Mouse (Mus musculus) cerebral cortex, adult 2 months (tissue): ENCODE data around the gene Ldb2.

Experiments used
- WGBS: fragments of 180-500 bp; shearing (Covaris S2); methylation state at CpG from one replicate; pipeline ENCODE4 v1.1.7; 2018; 5-methylcytosine and 5-hydroxymethylcytosine counted together

Ldb2 gene

DNA sequence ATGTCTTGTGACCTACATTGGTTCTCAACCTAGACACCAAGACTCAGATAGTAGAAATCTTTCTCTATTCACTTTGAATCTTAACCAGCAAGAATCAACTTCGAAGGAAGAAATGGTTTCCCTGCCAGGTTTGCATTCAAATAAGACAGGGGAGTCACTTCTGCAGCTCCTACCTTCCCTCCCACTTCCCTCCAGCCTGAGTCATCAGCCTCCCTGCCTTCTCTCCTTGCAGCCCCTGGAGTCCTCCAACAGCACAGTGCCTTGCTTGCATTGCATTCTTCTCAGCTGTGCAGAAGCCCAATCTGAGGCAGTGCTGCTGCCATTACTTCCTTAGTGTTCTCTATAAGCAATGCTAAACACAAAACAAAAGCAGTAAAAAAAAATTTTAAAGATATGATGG lies 79.6 kb downstream of the Ldb2 start:
- WGBS = 43% methylated on average over 1 of the region's 1 CpGs

DNA sequence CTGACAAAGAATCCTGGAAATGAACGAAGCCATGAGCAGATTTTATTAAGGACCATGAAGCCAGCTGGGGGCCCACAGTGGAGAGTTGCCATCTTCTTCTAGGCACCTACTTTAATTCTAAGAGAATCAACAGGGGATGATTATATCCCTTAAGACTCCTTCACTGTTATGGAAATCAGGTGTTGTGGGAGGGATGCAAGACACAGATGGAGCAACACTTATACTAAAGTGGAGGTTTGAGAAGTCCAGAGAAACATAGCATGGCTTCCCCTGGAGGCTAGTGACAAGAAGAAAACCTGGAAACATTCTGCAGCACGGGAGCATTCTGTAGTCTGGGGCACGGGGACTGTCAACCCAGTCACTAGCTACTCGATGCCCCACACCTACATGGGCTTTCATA lies 85.0 kb downstream of the Ldb2 start:
- WGBS = 56% methylated on average over 4 of the region's 4 CpGs

GRCm38 (mm10) chr5:44713181-44713789 lies 86.2 kb downstream of the Ldb2 start:
- 45% methylated on average over 5 of the region's 5 CpGs for WGBS

GRCm38 (mm10) chr5:44711211-44711610 lies 88.3 kb downstream of the Ldb2 start:
- 36% methylated on average over 5 of the region's 5 CpGs for WGBS

DNA sequence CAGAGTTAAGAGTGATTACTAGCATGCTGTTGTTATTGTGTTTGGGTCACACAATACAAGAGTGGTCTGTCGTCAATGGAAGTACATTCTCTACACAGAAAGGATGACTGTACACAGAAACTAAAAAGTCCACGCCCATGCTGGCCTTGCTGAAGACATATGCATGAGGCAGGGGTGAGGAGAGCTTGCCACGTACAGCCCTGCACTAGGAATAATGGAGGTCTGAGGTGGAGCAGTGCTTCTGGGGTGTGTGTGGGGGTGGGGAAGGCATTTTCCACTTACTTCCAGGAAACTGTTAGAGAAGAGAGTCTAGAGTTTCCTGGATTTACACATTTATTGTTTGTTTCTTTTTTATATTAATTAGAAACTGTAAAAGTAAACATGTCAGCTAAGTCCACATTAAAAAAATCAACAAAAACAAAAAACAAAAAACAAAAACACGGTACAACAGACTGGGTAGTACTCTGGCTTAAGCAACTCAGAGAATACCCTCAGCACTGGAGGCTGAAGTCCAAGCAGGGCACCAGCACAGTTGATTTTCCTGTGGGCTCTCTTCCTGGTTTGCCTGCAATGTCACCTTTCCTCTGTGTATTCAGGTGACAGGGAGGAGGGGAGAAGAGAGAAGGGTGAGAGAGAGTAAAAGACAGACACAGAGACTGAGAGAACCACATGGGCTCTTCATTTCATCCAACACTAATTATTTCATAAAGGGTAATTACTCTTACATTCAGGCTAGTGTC lies 89.2 kb downstream of the Ldb2 start:
- WGBS = 76% methylated on average over 4 of the region's 4 CpGs

- WGBS = 98% methylated on average over 2 of the region's 2 CpGs
Observed at GRCm38 (mm10) chr5:44709276-44709675, 90.2 kb downstream of the Ldb2 start.

DNA sequence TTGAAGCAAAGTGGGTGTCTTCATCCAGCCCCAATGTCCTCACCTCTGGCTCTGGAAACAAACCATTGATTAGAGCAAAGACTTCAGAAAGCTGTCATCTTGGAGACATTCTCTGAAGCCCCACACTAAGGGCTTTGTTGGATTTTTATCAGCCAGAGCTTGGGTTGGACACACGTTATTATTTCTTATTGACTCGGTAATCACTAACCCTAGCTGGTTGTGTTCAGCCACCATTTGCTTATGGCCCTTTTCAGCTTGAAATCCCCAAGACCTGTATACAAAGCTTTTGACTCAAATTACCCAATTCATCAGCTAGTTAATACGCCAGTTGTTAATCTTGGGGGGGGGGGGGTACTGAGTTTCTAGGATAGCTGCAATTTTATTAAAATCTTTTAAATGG lies 91.5 kb downstream of the Ldb2 start:
- 91% methylated on average over 3 of the region's 3 CpGs for WGBS

- 37% methylated on average over 6 of the region's 6 CpGs for WGBS
Observed at GRCm38 (mm10) chr5:44706997-44707698, 92.3 kb downstream of the Ldb2 start.

GRCm38 (mm10) chr5:44697993-44698392 lies 101.5 kb downstream of the Ldb2 start:
- 60% methylated on average over 3 of the region's 3 CpGs for WGBS

GRCm38 (mm10) chr5:44696548-44696947 lies 102.9 kb downstream of the Ldb2 start:
- 63% methylated on average over 7 of the region's 7 CpGs for WGBS

GRCm38 (mm10) chr5:44693674-44694073 lies 105.8 kb downstream of the Ldb2 start:
- WGBS = 42% methylated on average over 5 of the region's 5 CpGs

DNA sequence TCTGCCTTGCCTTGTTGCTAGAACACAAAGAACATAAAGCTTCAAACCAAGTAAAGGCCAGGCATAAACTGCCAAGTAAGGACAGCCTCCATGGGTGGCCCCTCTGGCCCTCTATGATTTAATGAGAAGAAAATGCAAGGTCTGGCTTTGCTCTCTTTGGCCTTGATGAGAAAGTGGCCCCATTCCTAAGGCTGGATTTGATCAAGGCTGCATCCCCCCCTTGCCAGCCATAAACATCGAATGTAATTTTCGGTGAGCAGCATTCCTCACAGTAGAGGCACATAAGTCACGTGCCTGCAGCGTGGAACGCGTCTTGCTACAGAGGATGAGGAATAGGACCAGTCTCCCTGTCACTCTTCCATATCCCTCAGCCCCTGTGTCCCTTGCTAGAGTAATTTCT lies 113.1 kb downstream of the Ldb2 start:
- 85% methylated on average over 6 of the region's 6 CpGs for WGBS

DNA sequence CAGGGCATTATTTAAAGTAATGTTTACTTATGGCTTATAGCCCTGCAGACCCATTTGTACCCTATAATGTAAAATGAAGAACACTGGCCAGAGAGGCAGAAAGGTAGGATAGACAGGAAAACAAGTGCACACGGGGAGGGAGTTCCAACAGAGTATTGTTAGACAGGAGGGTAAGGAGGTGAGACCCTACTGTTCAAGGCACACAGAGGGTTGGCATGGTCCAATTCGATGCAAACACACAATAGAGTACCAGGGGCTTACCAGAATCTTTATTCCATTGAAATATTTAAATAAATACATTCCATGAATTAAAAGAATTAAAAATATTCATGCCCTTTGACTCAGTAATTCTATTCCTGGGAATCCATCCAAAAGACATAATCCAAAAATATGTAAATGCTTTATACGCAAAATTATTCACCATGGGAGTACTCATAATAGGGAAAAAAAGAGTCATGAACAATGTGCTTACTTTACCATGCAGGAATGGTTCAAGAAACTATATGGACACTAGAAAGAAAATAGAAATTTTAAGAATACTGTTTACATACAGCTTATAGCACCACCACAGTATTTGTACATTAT lies 118.3 kb downstream of the Ldb2 start:
- WGBS = 75% methylated on average over 3 of the region's 3 CpGs

DNA sequence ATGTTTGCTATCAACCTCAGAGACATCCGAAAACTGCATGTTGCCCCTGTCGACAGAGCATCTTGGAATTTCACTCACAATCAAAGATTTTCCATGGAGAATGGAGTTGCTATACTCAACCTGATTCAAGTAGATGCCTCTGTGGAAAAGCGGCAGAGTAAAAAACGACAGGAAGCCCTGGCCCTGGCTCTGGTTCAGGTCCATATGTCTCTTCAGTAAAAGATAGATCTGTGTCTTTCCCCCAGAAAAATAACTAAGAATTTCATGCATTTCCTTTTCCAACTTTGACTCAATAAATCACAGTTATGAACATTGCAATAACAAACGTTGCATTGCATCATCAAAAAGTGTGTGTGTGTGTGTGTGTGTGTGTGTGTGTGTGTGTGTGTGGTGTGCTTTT lies 121.7 kb downstream of the Ldb2 start:
- WGBS = 52% methylated on average over 5 of the region's 5 CpGs

- 67% methylated on average over 5 of the region's 5 CpGs for WGBS
Observed at GRCm38 (mm10) chr5:44676145-44676754, 123.2 kb downstream of the Ldb2 start.

DNA sequence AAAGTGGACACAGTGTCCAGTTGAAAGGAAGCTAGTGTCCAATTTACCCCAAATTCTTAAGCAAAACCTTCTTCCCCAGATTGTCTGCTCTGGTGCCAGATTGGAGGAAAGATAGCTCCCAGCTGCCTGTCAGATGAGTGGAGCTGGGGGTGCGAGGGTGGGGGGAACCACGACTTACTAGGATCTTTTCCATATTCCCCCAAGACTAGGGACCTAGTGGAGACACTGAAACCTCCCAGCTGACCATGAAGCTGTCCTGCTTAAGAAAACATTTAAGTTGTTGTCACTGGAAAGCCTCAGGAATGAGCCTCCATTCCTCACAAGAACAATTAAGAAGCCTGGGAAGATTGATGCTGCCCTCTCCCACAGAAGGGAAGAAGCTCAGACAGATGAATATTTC lies 129.1 kb downstream of the Ldb2 start:
- 54% methylated on average over 2 of the region's 2 CpGs for WGBS

GRCm38 (mm10) chr5:44667907-44668306 lies 131.6 kb downstream of the Ldb2 start:
- 83% methylated on average over 3 of the region's 3 CpGs for WGBS

DNA sequence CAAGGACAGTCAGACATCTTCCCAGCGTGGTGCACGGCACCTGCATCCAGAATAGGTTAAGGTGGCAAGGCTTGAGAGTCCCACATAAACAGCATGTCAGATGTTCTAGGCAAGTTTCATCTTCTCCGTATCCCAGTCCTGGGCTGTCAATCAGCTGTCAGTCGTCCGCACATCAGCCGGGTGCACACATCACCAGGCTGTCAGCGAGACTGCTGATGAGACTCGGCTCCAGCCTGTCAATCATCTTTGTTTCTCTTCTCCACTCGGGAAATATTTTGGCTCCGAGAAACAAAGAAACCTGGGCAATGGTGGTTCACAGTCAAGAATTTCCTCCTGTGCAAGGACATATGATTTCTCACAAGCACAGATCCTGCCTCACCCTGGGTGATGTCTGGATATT lies 132.1 kb downstream of the Ldb2 start:
- WGBS = 66% methylated on average over 10 of the region's 10 CpGs

DNA sequence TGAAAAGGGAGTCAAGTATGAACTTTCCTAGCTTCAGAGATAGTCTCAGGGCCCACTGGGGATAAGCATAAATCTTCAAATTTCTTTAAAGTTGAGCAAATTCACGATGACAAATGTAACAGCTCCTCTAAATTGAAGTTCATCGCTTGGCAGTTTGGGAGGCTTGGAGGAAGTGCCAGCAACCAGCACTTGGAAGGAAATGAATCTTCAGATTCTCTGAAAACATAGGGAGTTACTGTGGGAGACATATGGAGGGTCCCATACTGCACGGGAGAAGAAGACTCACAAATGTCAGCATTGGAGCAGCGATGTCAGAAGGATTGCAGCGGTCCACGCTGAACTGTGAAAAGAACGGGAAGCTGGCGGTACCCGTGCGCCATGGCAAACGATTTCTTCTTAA lies 139.8 kb downstream of the Ldb2 start:
- WGBS = 56% methylated on average over 11 of the region's 11 CpGs

DNA sequence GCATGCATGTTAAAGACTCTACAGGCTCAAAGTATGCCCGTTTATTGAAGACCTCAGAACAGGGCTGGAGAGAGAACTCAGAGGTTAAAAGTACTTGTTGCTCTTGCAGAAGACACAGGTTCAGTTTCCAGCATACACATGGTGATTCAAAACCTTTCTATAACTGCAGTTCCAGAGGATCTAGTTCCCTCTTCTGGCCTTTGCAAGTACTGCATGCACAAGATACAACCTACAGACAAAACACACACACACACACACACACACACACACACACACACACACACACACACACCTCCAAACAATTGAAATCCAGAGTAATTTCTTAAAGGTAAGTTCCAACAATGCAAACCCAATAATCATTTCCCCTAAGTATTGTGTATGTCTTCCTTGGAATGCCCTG lies 142.8 kb downstream of the Ldb2 start:
- WGBS = 89% methylated on average over 1 of the region's 1 CpGs

- WGBS = 34% methylated on average over 9 of the region's 9 CpGs
Observed at GRCm38 (mm10) chr5:44654403-44654802, 145.1 kb downstream of the Ldb2 start.

DNA sequence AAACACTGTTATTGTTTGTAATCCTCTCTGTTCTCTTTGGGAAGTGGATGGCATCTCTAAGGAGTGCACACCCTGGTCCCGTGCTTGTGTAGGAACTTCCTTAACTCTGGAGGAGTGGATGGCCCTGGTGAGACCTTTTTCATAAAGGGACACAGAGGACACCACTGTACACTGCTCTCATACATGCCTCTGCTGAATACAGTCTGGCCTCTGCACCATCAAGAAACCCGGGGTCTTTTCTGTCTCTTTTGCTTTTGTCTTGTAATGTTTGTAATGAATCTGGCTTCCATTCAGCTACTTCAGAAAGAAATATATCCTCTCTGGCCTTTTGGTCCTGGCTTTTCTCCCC lies 152.7 kb downstream of the Ldb2 start:
- WGBS = 45% methylated on average over 2 of the region's 2 CpGs
